Mouse (Mus musculus): ENCODE measurements at regions not wholly inside any gene's neighbourhood (a gene's known extent, or its start where the extent isn't known, plus 50 kb on each side); places are given as distances from the start of the nearest gene placed in this dataset.

DNA sequence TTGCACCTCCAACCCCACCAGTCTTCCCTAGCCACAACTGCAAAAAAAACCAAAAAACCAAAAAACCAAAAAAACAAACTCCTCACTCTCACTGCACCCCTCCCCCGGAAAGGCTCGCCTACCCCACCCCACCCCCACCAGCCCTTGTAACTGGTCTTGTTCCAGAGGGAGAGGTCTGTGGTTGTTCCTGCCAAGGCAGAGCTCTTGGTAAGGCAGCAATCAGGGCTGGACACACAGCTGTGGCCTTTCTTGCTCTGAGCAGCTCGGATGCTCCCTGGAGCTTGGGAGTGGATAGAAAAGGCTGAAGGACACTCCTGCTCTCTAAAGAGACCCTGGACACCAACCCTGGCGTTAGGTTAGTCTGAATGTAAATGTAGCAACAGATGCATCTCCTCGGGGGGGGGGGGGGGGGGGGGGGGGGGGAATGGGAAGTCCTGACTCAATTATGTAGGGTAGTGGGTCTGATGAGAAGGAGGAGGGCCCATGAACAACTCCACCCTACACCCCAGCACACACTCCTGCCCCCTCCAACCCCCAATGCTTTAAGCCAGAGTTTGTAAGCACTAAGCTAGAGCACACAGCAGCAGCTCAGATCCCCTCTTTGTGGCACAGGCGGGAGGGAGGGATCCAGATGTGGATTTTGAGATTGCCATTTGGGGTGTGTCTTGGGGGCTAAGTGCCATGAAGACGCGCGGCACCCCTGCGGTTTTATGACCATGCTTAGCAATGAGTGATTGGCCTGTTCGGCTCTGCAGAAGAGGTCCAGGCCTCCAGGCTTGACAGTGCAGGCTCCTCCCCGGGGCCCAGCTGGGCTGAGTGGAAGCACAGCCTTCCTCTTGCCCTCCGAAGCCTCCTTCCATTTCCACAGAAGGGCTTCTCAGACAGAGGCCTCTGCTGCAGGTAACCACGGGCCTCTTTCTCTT is 121.0 kb upstream of the Dynlrb2 start:
- Histone ChIP-seq H3K27ac (no peak overlapping the region), H3K36me3 (replicated peaks; ENCODE audit: control insufficient read depth, insufficient read depth) (no peaks in the 10 kb centered on the region), H3K9me3 (ENCODE audit: control insufficient read depth, low read length) (no peaks in the 10 kb centered on the region), H3K4me1 (replicated peaks; ENCODE audit: control insufficient read depth, insufficient read depth, low read length) (0 out of 2 replicates have a peak, but pooled peaks cover 3% of the 10 kb centered on the region), H3K4me3 (replicated peaks; ENCODE audit: low read length) (no peak overlapping the region), H3K27me3 (ENCODE audit: control insufficient read depth, insufficient read depth, low read length) (no peaks in the 10 kb centered on the region), H3K9ac (no peak overlapping the region), H3K4me2 (replicated peaks) (no peak overlapping the region)
- WGBS: 28% methylated on average over 13 of the region's 14 CpGs
- ATAC-seq (ENCODE audit: low FRiP score): 0 out of 2 replicates have a peak, but pooled peaks have one; percentile 57
- DNase-seq (ENCODE audit: low spot score): no peak

DNA sequence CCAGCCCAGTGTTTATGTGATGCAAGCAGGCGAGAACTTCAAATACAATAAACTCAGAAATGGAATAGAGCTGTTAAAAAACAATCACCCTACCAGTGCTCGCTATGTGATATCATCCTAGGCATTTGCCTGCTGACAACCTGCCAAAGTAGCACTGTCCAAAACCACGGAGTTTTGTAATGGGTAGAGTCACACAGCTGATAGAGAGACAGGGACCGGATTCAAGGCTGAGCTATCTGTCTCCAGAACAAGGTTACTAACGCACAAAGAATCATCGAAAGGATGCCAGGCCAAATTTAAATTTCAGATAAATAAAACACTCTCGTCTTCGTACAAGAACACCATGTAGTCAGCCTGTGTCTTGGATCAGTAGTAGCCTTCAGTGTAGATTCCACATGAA is 121.7 kb upstream of the Dynlrb2 start:
- Histone ChIP-seq H3K9me3 (ENCODE audit: control insufficient read depth, low read length) (no peaks in the 10 kb centered on the region), H3K4me3 (replicated peaks; ENCODE audit: low read length) (no peak overlapping the region), H3K4me2 (replicated peaks) (no peak overlapping the region), H3K4me1 (replicated peaks; ENCODE audit: control insufficient read depth, insufficient read depth, low read length) (0 out of 2 replicates have a peak, but pooled peaks cover 3% of the 10 kb centered on the region), H3K27ac (no peak overlapping the region), H3K36me3 (replicated peaks; ENCODE audit: control insufficient read depth, insufficient read depth) (no peaks in the 10 kb centered on the region), H3K9ac (no peak overlapping the region), H3K27me3 (ENCODE audit: control insufficient read depth, insufficient read depth, low read length) (no peaks in the 10 kb centered on the region)
- DNase-seq (ENCODE audit: low spot score): no peak
- ATAC-seq (ENCODE audit: low FRiP score): no peak
- 87% methylated on average over 8 of the region's 8 CpGs for WGBS

DNA sequence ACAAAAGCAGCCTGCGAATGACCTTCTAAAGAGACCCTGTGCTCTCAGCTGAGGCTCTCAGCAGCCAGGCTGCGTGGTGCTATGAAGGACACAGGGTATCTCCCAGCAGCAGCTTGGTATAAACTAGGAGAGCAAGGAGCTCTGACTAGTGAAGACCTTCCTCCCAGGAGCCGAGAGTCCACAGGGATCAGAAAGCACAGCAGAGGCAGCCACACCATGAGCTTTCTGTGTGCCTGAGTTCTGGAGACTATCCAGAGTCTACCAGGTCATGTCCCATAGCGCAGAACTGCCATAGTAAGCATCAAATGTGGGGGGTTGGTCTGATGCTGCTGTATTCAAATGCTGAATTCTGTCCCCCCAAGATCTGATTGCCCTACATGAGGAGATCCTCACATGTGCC is 124.2 kb upstream of the Dynlrb2 start:
- 93% methylated on average over 4 of the region's 4 CpGs for WGBS
- Histone ChIP-seq H3K4me2 (replicated peaks) (no peak overlapping the region), H3K9ac (no peak overlapping the region), H3K27me3 (ENCODE audit: control insufficient read depth, insufficient read depth, low read length) (no peaks in the 10 kb centered on the region), H3K4me1 (replicated peaks; ENCODE audit: control insufficient read depth, insufficient read depth, low read length) (0 out of 2 replicates have a peak, but pooled peaks cover 3% of the 10 kb centered on the region), H3K36me3 (replicated peaks; ENCODE audit: control insufficient read depth, insufficient read depth) (no peaks in the 10 kb centered on the region), H3K27ac (no peak overlapping the region), H3K9me3 (ENCODE audit: control insufficient read depth, low read length) (no peaks in the 10 kb centered on the region), H3K4me3 (replicated peaks; ENCODE audit: low read length) (no peak overlapping the region)
- DNase-seq (ENCODE audit: low spot score) (no peak), ATAC-seq (ENCODE audit: low FRiP score) (no peak)

DNA sequence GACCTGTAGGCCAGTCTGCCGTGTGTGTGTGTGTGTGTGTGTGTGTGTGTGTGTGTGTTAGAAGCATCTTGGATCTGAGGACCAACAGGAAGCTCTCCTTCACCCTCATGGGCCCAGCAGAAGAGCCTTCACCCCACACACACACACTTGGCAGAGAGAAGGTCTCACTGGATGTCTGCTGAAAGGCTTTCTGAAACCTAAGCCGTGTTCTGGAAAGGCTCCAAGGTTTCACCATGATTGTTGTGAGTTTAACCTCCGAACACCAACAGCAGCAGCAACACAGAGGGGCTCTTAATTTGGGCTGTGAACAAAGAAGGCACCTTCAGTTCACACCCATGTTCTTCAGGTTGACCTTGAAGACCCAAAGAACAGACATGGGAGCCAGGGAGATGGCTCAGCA is 124.9 kb upstream of the Dynlrb2 start:
- Histone ChIP-seq H3K27ac (no peak overlapping the region), H3K27me3 (ENCODE audit: control insufficient read depth, insufficient read depth, low read length) (no peaks in the 10 kb centered on the region), H3K4me2 (replicated peaks) (no peak overlapping the region), H3K36me3 (replicated peaks; ENCODE audit: control insufficient read depth, insufficient read depth) (no peaks in the 10 kb centered on the region), H3K4me3 (replicated peaks; ENCODE audit: low read length) (no peak overlapping the region), H3K9me3 (ENCODE audit: control insufficient read depth, low read length) (no peaks in the 10 kb centered on the region), H3K4me1 (replicated peaks; ENCODE audit: control insufficient read depth, insufficient read depth, low read length) (0 out of 2 replicates have a peak, but pooled peaks cover 2% of the 10 kb centered on the region), H3K9ac (no peak overlapping the region)
- ATAC-seq (ENCODE audit: low FRiP score) (no peak), DNase-seq (ENCODE audit: low spot score) (no peak)
- 67% methylated on average over 3 of the region's 3 CpGs for WGBS

DNA sequence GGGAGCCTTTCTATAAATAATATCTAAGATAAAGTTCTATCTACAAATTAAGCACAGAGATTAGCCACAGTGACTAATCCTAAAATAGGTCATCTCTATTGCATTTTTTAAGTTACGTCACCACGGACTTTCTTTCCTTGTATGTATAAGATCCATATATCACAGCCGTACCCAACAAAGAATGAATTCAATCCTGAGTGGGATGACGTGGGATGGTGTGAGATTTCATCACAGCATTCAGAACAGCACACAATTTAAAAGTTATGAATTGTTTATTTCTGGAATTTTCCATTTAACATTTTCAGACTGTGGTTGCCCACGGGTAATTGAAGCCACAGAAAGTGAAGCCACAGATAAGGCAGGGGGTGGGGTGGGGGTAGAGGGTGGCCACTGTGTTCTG is 129.0 kb upstream of the Dynlrb2 start:
- WGBS: 92% methylated on average over 5 of the region's 5 CpGs
- Histone ChIP-seq H3K9me3 (ENCODE audit: control insufficient read depth, low read length) (no peaks in the 10 kb centered on the region), H3K27ac (no peak overlapping the region), H3K4me1 (replicated peaks; ENCODE audit: control insufficient read depth, insufficient read depth, low read length) (no peaks in the 10 kb centered on the region), H3K27me3 (ENCODE audit: control insufficient read depth, insufficient read depth, low read length) (no peaks in the 10 kb centered on the region), H3K4me2 (replicated peaks) (no peak overlapping the region), H3K9ac (no peak overlapping the region), H3K36me3 (replicated peaks; ENCODE audit: control insufficient read depth, insufficient read depth) (no peaks in the 10 kb centered on the region), H3K4me3 (replicated peaks; ENCODE audit: low read length) (no peak overlapping the region)
- ATAC-seq (ENCODE audit: low FRiP score): no peak
- DNase-seq (ENCODE audit: low spot score): no peak

DNA sequence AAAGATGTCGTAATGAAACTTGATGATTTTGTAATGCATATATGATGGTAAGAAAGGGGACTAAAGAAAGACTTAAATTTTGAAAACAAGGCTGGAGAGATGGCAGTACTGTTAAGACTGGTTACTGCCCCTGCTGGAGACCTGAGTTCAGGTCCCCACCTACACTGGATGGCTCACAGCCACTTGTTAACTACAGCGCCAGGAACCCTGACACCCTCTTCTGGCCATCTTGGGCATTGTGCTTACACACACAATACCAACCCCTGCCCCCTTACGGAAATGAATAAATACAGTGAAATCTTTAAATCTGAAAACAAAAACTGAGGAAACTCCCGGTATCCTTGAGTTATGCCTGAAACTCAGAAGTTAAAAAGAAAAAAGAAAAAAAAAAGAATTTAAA is 131.7 kb upstream of the Dynlrb2 start:
- Histone ChIP-seq H3K4me1 (replicated peaks; ENCODE audit: control insufficient read depth, insufficient read depth, low read length) (no peaks in the 10 kb centered on the region), H3K27me3 (ENCODE audit: control insufficient read depth, insufficient read depth, low read length) (no peaks in the 10 kb centered on the region), H3K4me3 (replicated peaks; ENCODE audit: low read length) (no peak overlapping the region), H3K9ac (no peak overlapping the region), H3K4me2 (replicated peaks) (no peak overlapping the region), H3K27ac (no peak overlapping the region), H3K36me3 (replicated peaks; ENCODE audit: control insufficient read depth, insufficient read depth) (no peaks in the 10 kb centered on the region), H3K9me3 (ENCODE audit: control insufficient read depth, low read length) (no peaks in the 10 kb centered on the region)
- WGBS: 80% methylated on average over 4 of the region's 4 CpGs
- no peak for ATAC-seq (ENCODE audit: low FRiP score)
- DNase-seq (ENCODE audit: low spot score): no peak

DNA sequence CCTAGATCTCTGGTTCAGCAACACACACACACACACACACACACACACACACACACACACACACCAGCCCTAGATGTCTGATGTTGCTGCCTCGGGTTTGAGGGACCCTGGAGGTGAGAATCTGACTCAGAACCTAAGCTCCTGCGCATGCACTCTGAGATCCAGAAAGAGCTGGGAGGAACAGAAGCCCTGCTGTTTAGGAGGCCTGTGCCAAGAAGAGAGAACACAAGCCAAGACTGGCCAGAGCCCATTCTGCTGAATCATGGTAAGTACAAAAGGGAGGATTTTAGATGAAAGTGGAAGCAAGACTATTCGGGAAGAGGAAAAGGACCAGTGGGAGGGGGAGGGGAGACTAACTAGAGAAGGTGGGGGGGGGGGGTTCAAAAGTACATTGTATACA is 132.2 kb upstream of the Dynlrb2 start:
- H3K9ac ChIP-seq: no peak overlapping the region
- no peaks in the 10 kb centered on the region for H3K27me3 ChIP-seq (ENCODE audit: control insufficient read depth, insufficient read depth, low read length)
- H3K27ac ChIP-seq: no peak overlapping the region
- H3K36me3 ChIP-seq (replicated peaks; ENCODE audit: control insufficient read depth, insufficient read depth): no peaks in the 10 kb centered on the region
- DNase-seq (ENCODE audit: low spot score): peak; percentile 72
- H3K4me3 ChIP-seq (replicated peaks; ENCODE audit: low read length): no peak overlapping the region
- ATAC-seq (ENCODE audit: low FRiP score): no peak
- H3K4me1 ChIP-seq (replicated peaks; ENCODE audit: control insufficient read depth, insufficient read depth, low read length): no peaks in the 10 kb centered on the region
- no peak overlapping the region for H3K4me2 ChIP-seq (replicated peaks)
- WGBS: 49% methylated on average over 3 of the region's 3 CpGs
- H3K9me3 ChIP-seq (ENCODE audit: control insufficient read depth, low read length): no peaks in the 10 kb centered on the region

DNA sequence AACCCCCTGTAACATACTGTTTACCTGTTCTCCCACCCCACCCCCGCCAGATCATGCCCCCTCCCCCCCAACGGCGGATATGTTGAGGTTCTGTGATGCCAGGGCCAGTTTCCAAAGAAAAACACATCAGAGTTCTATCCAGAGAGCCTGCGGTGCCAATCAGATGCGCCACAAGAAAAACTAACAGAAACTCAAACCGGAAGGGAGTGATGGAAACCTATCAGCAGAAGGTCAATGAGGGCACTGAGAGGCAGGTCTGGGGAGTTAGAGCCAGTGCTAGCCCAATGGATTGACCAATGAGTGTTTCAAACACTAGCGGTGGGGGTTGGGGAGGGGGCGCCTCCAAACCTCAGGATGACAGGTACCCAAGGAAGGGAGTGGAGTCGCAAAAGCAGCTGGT is 132.7 kb upstream of the Dynlrb2 start:
- H3K4me2 ChIP-seq (replicated peaks): no peak overlapping the region
- DNase-seq (ENCODE audit: low spot score) (no peak), ATAC-seq (ENCODE audit: low FRiP score) (no peak)
- H3K27ac ChIP-seq: no peak overlapping the region
- no peak overlapping the region for H3K4me3 ChIP-seq (replicated peaks; ENCODE audit: low read length)
- 87% methylated on average over 9 of the region's 9 CpGs for whole genome bisulfite sequencing
- H3K9me3 ChIP-seq (ENCODE audit: control insufficient read depth, low read length): no peaks in the 10 kb centered on the region
- no peak overlapping the region for H3K9ac ChIP-seq
- no peaks in the 10 kb centered on the region for H3K4me1 ChIP-seq (replicated peaks; ENCODE audit: control insufficient read depth, insufficient read depth, low read length)
- no peaks in the 10 kb centered on the region for H3K36me3 ChIP-seq (replicated peaks; ENCODE audit: control insufficient read depth, insufficient read depth)
- no peaks in the 10 kb centered on the region for H3K27me3 ChIP-seq (ENCODE audit: control insufficient read depth, insufficient read depth, low read length)

DNA sequence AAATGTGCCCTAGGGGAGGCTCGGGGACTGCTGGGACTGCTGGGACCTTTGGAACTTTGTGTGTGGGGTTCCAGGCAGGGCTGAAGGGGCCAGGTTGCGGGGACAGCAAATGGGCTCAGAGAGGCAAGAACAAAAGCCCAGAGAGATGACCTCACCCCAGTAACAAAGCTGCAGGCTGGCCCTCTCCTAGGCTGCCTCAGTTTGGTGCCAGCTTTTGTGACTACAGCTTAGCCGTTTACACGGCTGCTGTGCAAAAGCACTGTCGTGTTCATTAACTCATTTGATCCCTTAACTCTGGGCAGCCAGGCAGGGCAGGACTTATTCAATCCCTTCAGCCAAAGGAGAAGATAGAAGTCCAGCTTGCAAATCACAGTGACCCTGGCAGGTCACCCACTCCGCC is 137.3 kb upstream of the Dynlrb2 start:
- Histone ChIP-seq H3K4me3 (replicated peaks; ENCODE audit: low read length) (no peak overlapping the region), H3K4me1 (replicated peaks; ENCODE audit: control insufficient read depth, insufficient read depth, low read length) (no peaks in the 10 kb centered on the region), H3K4me2 (replicated peaks) (no peak overlapping the region), H3K9ac (no peak overlapping the region), H3K9me3 (ENCODE audit: control insufficient read depth, low read length) (no peaks in the 10 kb centered on the region), H3K36me3 (replicated peaks; ENCODE audit: control insufficient read depth, insufficient read depth) (no peaks in the 10 kb centered on the region), H3K27me3 (ENCODE audit: control insufficient read depth, insufficient read depth, low read length) (no peaks in the 10 kb centered on the region), H3K27ac (no peak overlapping the region)
- no peak for ATAC-seq (ENCODE audit: low FRiP score)
- WGBS: 25% methylated on average over 6 of the region's 6 CpGs
- DNase-seq (ENCODE audit: low spot score): no peak

Data from hindbrain, embryonic 14.5 days (tissue).